Mouse (Mus musculus) layer of hippocampus, adult 18-20 months (tissue): ENCODE data around the gene Pip5k1b. TPM values are rescaled to one million over a fixed set of nuclear protein-coding genes. Genes with fewer than 3 reads are reported as not detected.

Experiments
- DNase-seq, 2 experiments: peaks; one replicate each; pipeline ENCODE4 v3.0.0; 2022; ENCODE audit warnings: low spot score in 2 of 2
- total RNA-seq, 2 experiments: library from RNA; stranded (reverse); gene quantifications; 2 replicates each; pipeline ENCODE4 v1.2.3; 2021

Gene Pip5k1b
- total RNA-seq, 2 experiments from 2014 or later, result 70.0 to 70.8 TPM

DNA sequence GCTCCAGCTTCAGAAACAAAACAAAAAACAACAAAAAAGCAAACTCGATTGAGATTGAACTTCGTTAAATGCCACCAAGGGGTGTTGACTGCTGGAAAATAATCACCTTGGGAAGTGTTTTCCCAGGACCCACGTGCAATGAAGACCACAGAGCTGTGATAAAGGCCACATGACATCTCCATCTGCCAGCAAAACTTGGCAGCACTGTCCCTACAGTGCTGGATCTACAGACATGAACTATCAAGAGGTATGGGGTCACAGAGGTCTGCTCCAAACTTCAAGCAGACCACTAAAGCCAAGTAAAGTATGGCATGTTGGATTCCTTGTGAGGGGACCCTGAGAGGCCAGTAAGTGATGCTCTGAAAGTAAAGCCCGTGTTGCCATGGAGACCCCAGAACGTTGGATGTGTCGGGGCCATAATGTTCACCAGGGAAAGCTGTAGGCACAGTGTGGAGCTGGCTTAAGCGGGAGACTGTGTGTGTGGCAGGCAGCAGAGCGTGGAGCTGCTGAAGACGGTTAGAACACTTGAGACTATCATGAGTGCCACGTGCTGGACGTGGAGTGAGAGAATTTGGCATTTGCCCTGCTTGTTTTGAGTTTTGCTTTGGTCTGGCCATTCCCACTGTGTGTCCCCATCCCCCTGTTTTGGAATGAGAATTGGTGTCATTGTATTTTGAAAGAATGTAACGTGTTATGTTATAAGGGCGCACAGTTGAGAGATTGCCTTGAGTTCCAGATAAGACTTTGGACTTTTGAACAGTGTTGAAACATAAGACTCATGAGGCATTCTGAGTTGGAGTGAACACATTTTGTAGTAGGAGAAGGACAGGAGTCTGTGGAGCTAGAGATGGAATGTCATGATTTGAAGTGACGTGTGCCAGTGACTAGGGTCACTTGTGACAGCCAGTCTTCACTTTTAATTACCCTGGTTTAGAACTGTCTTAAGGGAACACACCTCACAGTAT, 12.0 kb downstream of the Pip5k1b start:
- no peak for DNase-seq

DNA sequence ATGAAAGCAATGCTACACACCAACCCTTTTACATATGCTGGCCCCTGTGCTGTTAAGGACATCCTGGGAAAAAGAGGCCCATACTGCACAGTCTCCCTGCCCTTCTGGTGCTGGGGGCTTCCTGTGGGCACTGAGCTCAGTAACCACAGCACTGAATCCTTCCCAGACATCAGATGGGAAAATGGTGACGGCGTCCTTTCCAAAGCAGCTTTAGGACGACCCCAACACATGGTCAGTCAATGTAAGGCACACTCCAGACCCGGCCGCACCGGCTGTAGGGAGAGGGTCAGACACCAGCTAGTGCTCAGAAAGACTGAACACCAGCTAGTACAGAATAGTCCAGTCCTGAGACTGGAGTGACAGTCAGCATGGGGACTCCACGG, 13.4 kb downstream of the Pip5k1b start:
- DNase-seq, result no peak

DNA sequence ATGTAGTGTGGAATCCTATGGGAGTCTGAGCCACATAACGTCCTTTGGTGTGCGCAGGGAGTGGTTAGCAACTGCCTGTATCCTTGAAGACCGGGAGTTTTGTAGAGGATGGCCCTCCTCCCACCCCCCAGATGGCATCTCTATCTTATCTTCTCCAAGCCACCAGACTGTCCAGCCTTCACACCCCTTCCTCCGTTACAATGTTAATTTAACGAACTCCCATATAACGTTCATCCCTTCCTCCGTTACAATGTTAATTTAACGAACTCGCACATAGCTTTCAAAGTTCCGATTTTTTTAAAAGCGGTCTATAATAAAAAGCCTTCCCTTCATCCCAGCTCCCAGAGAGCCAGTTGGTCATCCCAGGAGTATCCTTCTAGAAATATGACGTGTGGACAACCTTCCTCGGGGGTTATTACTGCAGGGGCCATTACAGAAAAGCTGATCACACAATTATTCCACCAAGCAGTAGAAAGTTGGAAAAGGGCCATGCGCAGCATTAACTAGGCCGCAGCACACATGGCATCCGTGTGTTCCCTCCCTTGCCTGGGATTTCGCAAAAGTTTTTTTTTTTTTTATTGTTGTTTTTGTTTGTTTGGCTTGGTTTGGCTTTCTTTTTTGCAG, 13.9 kb downstream of the Pip5k1b start:
- peak in 1 of 2 experiments; percentile 27 for DNase-seq

GRCm38 (mm10) chr19:24540952-24541668, 14.6 kb downstream of the Pip5k1b start:
- no peak for DNase-seq

GRCm38 (mm10) chr19:24539041-24539440, 16.6 kb downstream of the Pip5k1b start:
- DNase-seq, result no peak

GRCm38 (mm10) chr19:24538181-24538580, 17.5 kb downstream of the Pip5k1b start:
- DNase-seq, result no peak

DNA sequence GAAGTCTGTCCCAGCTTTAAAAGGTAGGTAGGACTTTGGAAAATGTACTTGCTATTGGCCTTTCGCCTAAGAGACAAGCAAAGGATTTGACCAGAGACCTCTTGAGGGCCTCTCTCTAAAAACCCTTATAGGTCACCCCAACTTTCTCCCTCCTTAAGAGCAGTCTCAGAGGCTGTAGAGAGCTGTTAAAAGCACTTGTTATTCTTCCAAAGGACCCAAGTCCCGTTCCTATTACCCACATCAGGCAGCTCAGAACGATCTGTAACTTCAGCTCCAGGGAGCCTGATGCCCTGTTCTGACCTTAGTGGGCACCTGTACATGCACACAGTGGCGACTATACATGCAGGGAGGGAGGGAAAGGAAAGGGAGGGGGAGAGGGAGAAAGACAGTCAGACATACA, 18.0 kb downstream of the Pip5k1b start:
- no peak for DNase-seq

- peak in 1 of 2 experiments; percentile 46 for DNase-seq
These were observed 18.8 kb downstream of the Pip5k1b start for GRCm38 (mm10) chr19:24536920-24537319.

DNA sequence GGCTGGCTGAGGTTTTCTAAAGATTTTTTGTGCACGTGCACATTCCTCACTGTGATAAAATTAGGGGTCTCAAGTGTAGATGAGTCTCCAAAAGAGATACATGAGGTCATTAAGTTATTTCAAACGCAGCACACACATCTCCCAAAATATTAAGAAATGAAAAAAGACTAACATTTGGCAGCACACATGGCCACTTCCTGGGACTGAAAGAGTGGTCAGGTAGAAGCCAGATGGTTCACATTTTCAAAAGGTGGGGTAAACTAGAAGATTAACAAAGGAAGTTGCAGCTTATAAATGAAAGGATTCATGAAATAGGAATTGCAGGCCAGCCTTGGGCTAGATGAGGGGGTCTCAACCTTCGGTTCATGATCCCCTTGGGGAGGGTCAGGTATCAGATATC, 19.4 kb downstream of the Pip5k1b start:
- DNase-seq, result no peak

DNA sequence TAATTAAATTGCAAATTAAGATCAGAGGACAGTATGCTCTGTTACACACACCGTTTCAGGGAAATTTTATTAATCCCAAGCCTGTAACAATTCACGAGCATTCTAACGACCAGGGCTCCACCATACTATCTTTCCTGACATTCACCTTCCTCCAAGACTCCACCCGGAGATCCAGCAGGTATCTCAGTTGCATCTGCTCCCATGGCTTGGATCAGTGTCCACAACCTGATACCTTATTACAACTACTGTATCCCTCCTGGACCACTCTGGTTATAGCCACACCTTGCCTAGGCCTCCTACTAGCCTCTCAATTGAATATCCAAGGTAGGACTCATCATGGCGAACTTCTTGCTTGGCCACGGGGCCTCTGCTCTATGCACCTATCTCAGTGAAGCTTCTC, 20.5 kb downstream of the Pip5k1b start:
- no peak for DNase-seq

DNA sequence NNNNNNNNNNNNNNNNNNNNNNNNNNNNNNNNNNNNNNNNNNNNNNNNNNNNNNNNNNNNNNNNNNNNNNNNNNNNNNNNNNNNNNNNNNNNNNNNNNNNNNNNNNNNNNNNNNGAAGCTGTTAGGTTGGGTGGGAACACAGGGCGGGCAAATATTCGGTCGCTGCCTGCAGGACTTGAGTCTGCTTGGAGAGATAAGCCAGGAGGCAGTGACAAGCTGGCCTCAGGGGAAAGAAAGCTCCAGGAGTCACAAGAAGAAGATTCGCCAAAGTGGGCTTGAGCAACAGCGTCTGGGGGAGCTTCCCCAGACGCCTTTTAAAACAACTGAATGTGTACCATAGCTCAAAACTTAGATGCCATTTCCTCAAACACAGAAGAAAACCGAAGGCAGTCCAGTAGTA, 20.9 kb downstream of the Pip5k1b start:
- no peak for DNase-seq

GRCm38 (mm10) chr19:24528910-24529561, 26.6 kb downstream of the Pip5k1b start:
- DNase-seq, result no peak

GRCm38 (mm10) chr19:24528129-24528730, 27.4 kb downstream of the Pip5k1b start:
- no peak for DNase-seq

GRCm38 (mm10) chr19:24527613-24527948, 28.1 kb downstream of the Pip5k1b start:
- no peak for DNase-seq

GRCm38 (mm10) chr19:24526731-24527612, 28.7 kb downstream of the Pip5k1b start:
- DNase-seq, result no peak

- DNase-seq, result peak; percentile 61 to 90
These were observed 32.0 kb downstream of the Pip5k1b start for GRCm38 (mm10) chr19:24523476-24524313.

- no peak for DNase-seq
These were observed 33.7 kb downstream of the Pip5k1b start for GRCm38 (mm10) chr19:24521997-24522396.

- no peak for DNase-seq
These were observed 34.5 kb downstream of the Pip5k1b start for GRCm38 (mm10) chr19:24521146-24521545.
